Mouse (Mus musculus) midbrain, embryonic 10.5 days (tissue): ENCODE measurements at regions not wholly inside any gene's neighbourhood (a gene's known extent, or its start where the extent isn't known, plus 50 kb on each side); places are given as distances from the start of the nearest gene placed in this dataset.

Experiments used
- DNase-seq: peaks from one replicate; pipeline ENCODE4 v3.0.0-alpha.2; 2017; ENCODE audit warnings: low spot score
- H3K27ac ChIP-seq: fragments of 300-500 bp; sonication (generic); replicated peaks from 2 replicates; pipeline ENCODE4 v1.5.1; 2016; ENCODE audit warnings: mild to moderate bottlenecking
- H3K27me3 ChIP-seq: fragments of 300-500 bp; sonication (generic); 2 replicates; pipeline ENCODE4 v1.6.1; 2016; ENCODE audit warnings: low read depth, mild to moderate bottlenecking; ENCODE audit not compliant: poor library complexity, severe bottlenecking
- H3K36me3 ChIP-seq: fragments of 300-500 bp; sonication (generic); 2 replicates; pipeline ENCODE4 v1.6.1; 2016; ENCODE audit warnings: mild to moderate bottlenecking, moderate library complexity
- H3K4me1 ChIP-seq: fragments of 300-500 bp; sonication (generic); 2 replicates; pipeline ENCODE4 v1.6.1; 2016
- H3K4me3 ChIP-seq: fragments of 300-500 bp; sonication (generic); 2 replicates; pipeline ENCODE4 v1.5.1; 2016; ENCODE audit warnings: mild to moderate bottlenecking, moderate library complexity
- H3K9me3 ChIP-seq: fragments of 300-500 bp; sonication (generic); replicated peaks from 2 replicates; pipeline ENCODE4 v1.6.1; 2016; ENCODE audit warnings: mild to moderate bottlenecking
- WGBS: fragments of 180-500 bp; shearing (Covaris S2); methylation state at CpG from one replicate; pipeline ENCODE4 v1.1.7; 2016; 5-methylcytosine and 5-hydroxymethylcytosine counted together

DNA sequence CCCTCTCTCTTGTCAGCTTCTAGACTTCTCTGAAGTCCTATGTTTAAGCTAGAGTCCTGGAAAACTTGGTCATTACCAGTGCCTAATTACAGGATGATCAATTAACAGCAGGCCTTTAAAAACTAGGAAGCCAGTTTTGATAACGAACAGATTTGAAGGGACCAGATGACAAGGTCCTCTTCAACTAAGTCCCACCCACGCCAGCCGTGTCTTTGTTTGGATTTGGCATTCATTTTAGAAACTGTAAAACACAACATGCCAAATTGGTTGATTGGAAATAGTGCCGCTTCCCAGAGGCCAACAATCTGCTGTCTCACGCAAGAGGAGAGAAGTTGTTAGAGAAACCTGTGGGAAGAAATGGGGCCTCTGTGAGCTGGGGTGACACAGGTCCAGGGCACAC is 155.4 kb upstream of the Habp2 start:
- Histone ChIP-seq H3K4me3 (no peak overlapping the region), H3K4me1 (peaks cover 40% of the 10 kb centered on the region), H3K27ac (peak overlapping the region; percentile 68), H3K36me3 (no peaks in the 10 kb centered on the region), H3K9me3 (no peaks in the 10 kb centered on the region), H3K27me3 (peaks cover 49% of the 10 kb centered on the region)
- 72% methylated on average over 5 of the region's 5 CpGs for WGBS
- no peak for DNase-seq

DNA sequence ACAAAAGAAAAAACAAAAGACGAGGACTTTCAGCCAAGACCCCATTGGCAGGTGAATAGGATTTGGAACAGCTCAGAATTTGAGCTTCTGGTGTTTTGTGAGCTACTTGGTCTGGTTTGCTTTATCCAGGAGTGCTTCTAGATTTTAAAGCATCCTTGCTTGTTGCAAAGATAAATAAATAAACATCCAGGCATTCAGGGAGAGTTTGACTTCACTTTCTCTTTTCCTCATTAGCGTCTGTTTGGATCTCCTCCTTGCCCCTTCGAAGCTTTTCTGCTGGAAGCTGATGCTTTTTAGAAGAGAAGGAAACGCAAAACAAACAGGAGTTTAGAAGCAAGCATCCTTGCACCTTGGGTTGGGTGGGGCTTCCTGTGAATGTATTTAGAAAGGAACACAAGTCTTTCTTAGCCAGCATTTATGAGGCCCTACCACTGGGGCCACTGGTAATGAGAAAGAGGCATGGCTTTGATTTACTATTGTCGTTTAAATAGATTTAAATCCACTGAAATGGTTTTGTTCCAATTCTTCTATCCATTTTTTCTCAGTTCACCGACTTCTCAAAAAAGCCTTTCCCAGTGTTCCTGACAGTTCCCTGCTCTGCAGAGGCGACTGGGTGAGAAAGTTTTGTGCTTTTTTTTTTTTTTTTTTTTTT is 153.9 kb upstream of the Habp2 start:
- Histone ChIP-seq H3K27me3 (peaks cover 49% of the 10 kb centered on the region), H3K9me3 (no peaks in the 10 kb centered on the region), H3K36me3 (no peaks in the 10 kb centered on the region), H3K4me1 (peaks cover 40% of the 10 kb centered on the region), H3K4me3 (peak overlapping the region; percentile 7; the same call in 1 of the 2 replicates), H3K27ac (peak overlapping the region; percentile 78)
- WGBS = 3% methylated on average over 7 of the region's 7 CpGs
- DNase-seq = peak; percentile 31

DNA sequence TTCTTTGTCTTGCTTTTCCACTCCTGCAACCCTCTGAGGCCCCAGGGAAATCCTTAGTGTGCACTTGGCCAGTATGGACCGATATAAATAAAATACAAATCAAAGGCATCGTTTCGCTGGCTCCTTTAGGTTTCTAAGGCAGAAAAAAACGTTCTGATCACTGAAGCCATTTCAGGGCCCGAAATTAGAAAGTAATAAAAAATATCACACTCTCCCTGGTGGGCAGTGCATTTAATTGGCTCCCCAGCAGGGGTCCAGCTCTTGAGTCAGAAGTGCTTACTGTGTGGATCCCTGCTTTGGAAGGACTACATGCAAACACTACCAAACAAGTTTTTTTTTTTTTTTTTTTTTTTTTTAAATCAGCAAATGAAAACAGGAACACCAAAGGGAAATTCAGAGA is 153.4 kb upstream of the Habp2 start:
- peak; percentile 45 for DNase-seq
- Histone ChIP-seq H3K27ac (peak overlapping the region; percentile 78), H3K27me3 (peaks cover 49% of the 10 kb centered on the region), H3K4me3 (peak overlapping the region; percentile 20), H3K9me3 (no peaks in the 10 kb centered on the region), H3K4me1 (peaks cover 40% of the 10 kb centered on the region), H3K36me3 (no peaks in the 10 kb centered on the region)
- 9% methylated on average over 5 of the region's 5 CpGs for WGBS

DNA sequence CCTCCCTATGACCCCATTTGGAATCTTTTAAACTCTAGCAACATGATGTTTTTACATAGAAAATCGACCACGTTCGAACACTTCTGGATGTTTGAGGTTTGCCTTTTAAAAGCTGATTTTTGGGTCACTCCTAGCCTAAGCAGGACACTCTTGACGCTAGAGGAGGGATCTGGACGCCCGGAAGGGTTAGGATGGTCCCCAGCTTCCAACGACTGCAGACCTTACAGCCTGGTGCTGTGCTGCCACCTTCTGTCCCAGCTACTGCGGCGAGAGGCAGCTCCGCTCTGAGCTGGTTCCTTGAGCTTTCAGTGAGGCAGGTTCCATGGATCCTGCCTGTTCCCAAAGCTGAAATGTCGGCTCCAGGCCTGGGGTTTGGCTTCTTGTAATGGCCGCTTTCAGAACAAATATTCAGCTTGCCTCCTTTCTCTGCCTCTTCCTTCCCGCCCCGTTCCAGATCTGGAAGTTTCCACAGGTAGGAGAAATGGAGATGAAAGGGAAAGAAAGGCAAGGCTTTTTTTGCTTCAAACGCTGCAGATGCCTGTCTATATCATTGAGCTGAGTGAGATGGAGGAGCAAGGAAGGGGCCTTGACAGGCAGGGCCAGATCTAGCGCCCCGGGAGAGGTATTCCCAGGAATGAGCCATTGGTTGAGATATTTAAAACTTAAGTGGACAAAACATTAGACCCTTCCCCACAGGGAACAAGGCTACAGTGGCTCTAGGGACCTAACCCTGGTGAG is 152.7 kb upstream of the Habp2 start:
- no peaks in the 10 kb centered on the region for H3K9me3 ChIP-seq
- peak overlapping the region; percentile 78 for H3K27ac ChIP-seq
- DNase-seq = peak; percentile 84
- H3K4me3 ChIP-seq = peak overlapping the region; percentile 20
- no peaks in the 10 kb centered on the region for H3K36me3 ChIP-seq
- peaks cover 42% of the 10 kb centered on the region for H3K27me3 ChIP-seq
- WGBS = 14% methylated on average over 17 of the region's 17 CpGs
- peaks cover 40% of the 10 kb centered on the region for H3K4me1 ChIP-seq

DNA sequence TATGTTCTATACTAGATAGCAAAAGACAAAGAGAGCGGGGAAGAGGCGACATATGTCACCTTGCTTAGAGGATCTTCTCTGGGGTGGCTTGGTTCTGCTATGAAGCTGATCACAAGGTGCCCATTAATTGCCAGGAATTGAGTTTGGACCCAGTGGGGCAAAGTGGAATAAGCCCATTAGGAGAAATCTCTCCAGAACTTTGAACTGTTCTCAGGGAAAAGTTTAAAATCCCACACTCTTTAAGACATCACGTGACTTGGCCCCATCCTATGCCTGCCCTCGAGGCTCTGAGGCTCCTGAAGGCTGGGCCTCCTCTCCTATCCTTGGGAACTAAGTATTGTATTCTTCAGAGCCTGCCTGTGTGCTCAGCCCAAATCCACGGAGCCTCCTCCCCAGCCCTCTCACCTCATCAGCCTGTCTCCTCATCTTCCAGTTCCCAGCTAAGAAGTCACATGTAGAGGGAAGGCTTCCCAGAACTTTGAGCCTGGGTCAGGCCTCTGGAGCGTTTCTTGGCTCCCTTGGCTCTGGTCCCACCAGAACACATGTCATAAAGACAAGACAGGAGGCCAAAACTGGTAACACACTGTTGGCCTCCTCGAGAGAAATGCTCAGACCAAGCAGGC is 151.5 kb upstream of the Habp2 start:
- H3K4me1 ChIP-seq = peaks cover 40% of the 10 kb centered on the region
- peaks cover 31% of the 10 kb centered on the region for H3K27me3 ChIP-seq
- 81% methylated on average over 7 of the region's 7 CpGs for WGBS
- no peak for DNase-seq
- no peaks in the 10 kb centered on the region for H3K36me3 ChIP-seq
- 0 out of 2 replicates have a peak overlapping the region, but pooled peaks have one; percentile 7 for H3K27ac ChIP-seq
- no peak overlapping the region for H3K4me3 ChIP-seq
- H3K9me3 ChIP-seq = peaks cover under 1% of the 10 kb centered on the region; the same call in 1 of the 2 replicates

DNA sequence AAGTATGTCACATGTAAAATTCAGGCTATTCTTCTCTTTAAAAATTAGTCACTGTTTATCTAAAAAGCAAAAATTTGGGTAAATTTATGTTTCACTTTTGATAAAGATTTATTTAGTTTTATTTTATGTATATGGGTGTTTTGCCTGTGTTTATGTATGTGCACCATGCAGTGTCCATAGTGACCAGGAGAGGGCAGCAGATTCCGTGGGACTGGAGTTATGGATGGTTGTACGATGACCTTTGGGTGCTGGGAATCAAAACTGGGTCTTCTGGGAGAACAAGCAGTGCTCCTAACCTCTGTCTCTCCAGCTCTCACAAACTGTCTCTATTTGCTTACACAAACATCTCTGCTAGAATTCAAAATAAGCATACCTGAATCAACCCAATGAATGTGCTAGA is 146.4 kb upstream of the Habp2 start:
- no peak for DNase-seq
- Histone ChIP-seq H3K4me3 (no peak overlapping the region), H3K27ac (no peak overlapping the region), H3K9me3 (peaks cover 17% of the 10 kb centered on the region), H3K36me3 (no peaks in the 10 kb centered on the region), H3K27me3 (peaks cover 6% of the 10 kb centered on the region), H3K4me1 (no peaks in the 10 kb centered on the region)
- WGBS = 85% methylated on average over 2 of the region's 2 CpGs

DNA sequence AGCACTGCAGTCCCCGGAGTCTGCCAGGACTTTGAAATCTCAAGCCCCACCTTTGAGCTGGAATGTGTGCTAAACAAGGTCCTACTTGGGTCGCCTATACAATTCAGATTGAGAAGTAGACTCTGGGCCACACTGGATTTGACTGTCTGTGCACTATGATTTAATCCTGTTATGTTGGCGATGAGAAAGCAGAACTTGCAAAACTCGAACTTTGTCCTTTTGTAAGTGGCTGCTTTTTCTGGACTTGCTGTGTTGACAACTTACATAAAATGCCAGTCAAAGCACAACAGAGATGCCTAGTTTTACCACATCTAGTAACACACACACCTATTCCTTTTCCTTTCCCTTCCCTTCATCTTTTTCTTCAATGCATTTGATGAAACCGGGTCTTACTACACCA is 142.7 kb upstream of the Habp2 start:
- no peak for DNase-seq
- no peaks in the 10 kb centered on the region for H3K4me1 ChIP-seq
- H3K4me3 ChIP-seq = no peak overlapping the region
- no peaks in the 10 kb centered on the region for H3K27me3 ChIP-seq
- WGBS = 89% methylated on average over 5 of the region's 5 CpGs
- no peaks in the 10 kb centered on the region for H3K36me3 ChIP-seq
- H3K27ac ChIP-seq = no peak overlapping the region
- H3K9me3 ChIP-seq = peaks cover 17% of the 10 kb centered on the region

DNA sequence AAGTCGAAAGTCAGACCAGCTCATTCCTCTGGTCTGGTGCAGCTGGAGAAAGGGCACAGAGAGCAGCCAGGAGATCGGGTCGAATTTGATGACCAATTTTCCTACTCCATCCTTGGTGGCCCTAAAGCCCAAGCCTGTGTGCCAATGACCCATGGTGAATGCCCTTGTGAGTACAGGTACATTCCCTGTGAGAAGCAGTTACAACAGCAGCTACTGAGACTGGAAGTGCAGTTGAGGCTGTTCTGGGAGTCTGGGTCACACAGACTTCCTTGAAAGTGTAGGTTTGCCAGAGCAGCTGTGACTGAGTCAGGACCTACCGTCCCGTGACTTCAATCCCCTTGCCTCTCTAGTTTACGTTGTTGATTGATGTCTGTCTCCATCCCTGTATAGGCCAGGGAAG is 129.8 kb upstream of the Habp2 start:
- Histone ChIP-seq H3K9me3 (no peaks in the 10 kb centered on the region), H3K27me3 (no peaks in the 10 kb centered on the region), H3K27ac (no peak overlapping the region), H3K4me3 (no peak overlapping the region), H3K4me1 (no peaks in the 10 kb centered on the region), H3K36me3 (no peaks in the 10 kb centered on the region)
- DNase-seq = no peak
- 75% methylated on average over 6 of the region's 6 CpGs for WGBS

DNA sequence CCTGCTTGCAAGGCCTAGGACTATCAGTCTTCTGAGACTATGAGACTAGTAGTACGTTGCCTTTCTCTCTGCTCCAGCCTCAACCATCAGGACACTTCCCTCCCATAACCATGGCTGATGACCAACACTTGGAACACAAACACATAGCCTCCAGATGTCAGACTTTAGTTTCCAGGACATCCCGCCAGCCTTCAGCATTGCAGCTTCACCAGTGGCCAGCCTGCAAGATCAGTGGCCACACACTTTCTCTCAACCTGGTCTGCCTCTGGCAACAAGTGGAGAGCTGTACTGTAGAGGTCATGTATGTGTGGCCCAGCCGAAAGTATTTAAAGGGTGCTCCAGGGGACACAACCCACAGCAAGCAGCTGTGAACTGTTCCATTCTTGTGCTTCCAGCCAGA is 124.8 kb upstream of the Habp2 start:
- DNase-seq = no peak
- no peaks in the 10 kb centered on the region for H3K36me3 ChIP-seq
- H3K27me3 ChIP-seq = no peaks in the 10 kb centered on the region
- H3K4me3 ChIP-seq = no peak overlapping the region
- no peak overlapping the region for H3K27ac ChIP-seq
- WGBS = 89% methylated on average over 3 of the region's 3 CpGs
- no peaks in the 10 kb centered on the region for H3K4me1 ChIP-seq
- H3K9me3 ChIP-seq = no peaks in the 10 kb centered on the region

DNA sequence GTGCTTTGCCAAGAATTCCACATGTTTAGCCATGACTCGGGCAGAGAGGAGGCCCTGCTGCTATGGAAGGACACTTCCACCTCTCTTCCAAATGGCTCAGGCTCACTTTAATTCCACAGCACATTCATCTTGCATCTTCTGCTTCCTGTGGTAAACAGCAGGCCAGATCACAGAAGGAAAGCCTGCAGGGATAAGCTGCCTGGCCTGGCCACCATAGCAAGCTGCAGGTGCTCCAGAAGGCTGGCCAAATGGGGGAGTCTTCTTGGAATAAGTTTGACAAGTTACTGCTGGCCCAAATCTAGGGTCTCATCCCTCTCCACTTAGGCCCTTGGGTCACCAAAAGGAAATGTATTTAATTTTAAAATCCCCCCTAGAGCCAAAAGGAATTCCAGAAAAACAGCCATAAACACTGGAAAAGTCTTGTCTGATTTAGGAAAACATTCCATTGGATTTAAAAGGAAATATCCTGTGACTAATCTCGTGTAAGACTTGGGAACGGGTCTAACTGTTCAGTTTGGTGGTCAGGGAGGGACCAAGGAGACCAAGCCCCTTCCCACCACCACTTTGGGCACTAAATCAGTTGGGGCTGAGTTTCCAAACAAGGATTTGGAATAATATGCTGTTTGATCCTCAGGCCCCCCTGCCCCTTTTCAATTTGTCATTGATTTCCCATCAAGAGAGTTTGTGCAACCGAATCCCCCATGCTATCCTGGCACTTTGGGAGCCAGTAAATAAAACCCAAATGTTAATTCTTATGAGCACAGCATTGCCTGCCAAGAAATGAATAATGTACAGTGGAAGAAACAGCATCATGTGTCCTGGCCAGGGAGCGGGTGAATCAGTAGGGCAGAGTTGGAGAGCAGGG is 117.6 kb upstream of the Habp2 start:
- no peak overlapping the region for H3K27ac ChIP-seq
- no peaks in the 10 kb centered on the region for H3K27me3 ChIP-seq
- H3K4me1 ChIP-seq = peaks cover 5% of the 10 kb centered on the region; the same call in 1 of the 2 replicates
- 77% methylated on average over 5 of the region's 5 CpGs for WGBS
- H3K36me3 ChIP-seq = no peaks in the 10 kb centered on the region
- no peak for DNase-seq
- no peaks in the 10 kb centered on the region; the same call in 1 of the 2 replicates for H3K9me3 ChIP-seq
- H3K4me3 ChIP-seq = no peak overlapping the region

DNA sequence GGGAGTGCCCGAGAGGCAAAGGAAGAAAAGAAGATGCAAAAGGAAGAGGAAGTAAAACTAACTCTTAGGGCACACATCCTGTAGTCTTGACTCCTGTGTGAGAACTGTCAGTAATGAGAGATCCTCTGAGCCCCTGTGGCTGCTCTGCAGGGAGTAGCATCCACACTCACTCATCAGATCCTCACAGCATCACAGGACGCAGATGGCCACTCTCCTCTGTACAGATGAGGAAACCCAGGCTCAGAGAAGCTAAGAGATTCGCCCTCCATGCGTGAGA is 117.0 kb upstream of the Habp2 start:
- H3K36me3 ChIP-seq = no peaks in the 10 kb centered on the region
- no peak overlapping the region for H3K4me3 ChIP-seq
- WGBS = 83% methylated on average over 4 of the region's 4 CpGs
- peaks cover 6% of the 10 kb centered on the region; the same call in 1 of the 2 replicates for H3K4me1 ChIP-seq
- no peaks in the 10 kb centered on the region for H3K27me3 ChIP-seq
- no peak overlapping the region for H3K27ac ChIP-seq
- no peak for DNase-seq
- H3K9me3 ChIP-seq = no peaks in the 10 kb centered on the region; the same call in 1 of the 2 replicates

DNA sequence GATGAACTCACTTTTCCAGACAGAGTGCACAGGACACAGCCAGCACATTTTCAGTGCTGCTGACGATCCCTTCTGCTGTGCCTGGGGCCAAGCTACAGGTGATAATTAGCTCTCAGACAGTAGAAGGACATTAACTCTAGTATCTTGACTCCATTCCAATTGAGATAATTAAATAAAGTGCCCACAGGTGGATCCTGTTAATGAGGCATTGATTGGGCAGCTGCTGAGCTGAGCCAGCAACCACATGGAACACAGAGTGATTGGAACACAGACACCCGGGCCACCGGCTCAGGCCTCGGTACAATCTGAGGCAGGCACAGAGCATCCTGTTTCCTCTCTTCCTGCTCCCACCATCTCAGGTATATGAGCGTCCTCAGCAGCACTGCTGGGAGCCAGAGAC is 114.5 kb upstream of the Habp2 start:
- Histone ChIP-seq H3K27ac (no peak overlapping the region), H3K36me3 (no peaks in the 10 kb centered on the region), H3K9me3 (no peaks in the 10 kb centered on the region; the same call in 1 of the 2 replicates), H3K4me3 (no peak overlapping the region), H3K27me3 (0 out of 2 replicates have a peak, but pooled peaks cover 3% of the 10 kb centered on the region), H3K4me1 (peaks cover 6% of the 10 kb centered on the region; the same call in 1 of the 2 replicates)
- DNase-seq = no peak
- WGBS = 78% methylated on average over 5 of the region's 5 CpGs
